Mouse (Mus musculus) forebrain, embryonic 14.5 days (tissue): ENCODE data around the gene Wdr73. TPM values are rescaled to one million over a fixed set of nuclear protein-coding genes. Genes with fewer than 3 reads are reported as not detected.
A peak's percentile ranks its signal among the peaks of the same experiment; 100 is the strongest.

Source experiments
- ATAC-seq: fragments of 200-750 bp; cut with Nextera tagmentation; 2 replicates; pipeline ENCODE4 v1.8.0; 2017; ENCODE audit warnings: mild to moderate bottlenecking, moderate library complexity
- DNase-seq: peaks from one replicate; pipeline ENCODE4 v3.0.0-alpha.2; 2015; ENCODE audit warnings: low spot score
- H3K27ac ChIP-seq: fragments of 300-500 bp; sonication (generic); 2 replicates; pipeline ENCODE4 v1.5.1; 2014; ENCODE audit warnings: low read depth, mild to moderate bottlenecking, control low read depth, low read length, moderate library complexity
- H3K27me3 ChIP-seq: fragments of 300-500 bp; sonication (generic); replicated peaks from 2 replicates; pipeline ENCODE4 v1.6.1; 2014; ENCODE audit warnings: low read length, control low read depth, mixed read lengths; ENCODE audit not compliant: control insufficient read depth, insufficient read depth
- H3K36me3 ChIP-seq: fragments of 300-500 bp; sonication (generic); 2 replicates; pipeline ENCODE4 v1.6.1; 2014; ENCODE audit warnings: low read length, control low read depth; ENCODE audit not compliant: control insufficient read depth, insufficient read depth
- H3K4me1 ChIP-seq: fragments of 300-500 bp; sonication (generic); 2 replicates; pipeline ENCODE4 v1.6.1; 2014; ENCODE audit warnings: antibody characterized with exemption, low read length, control low read depth; ENCODE audit not compliant: control insufficient read depth, insufficient read depth
- H3K4me2 ChIP-seq: fragments of 300-500 bp; sonication (generic); 2 replicates; pipeline ENCODE4 v1.6.1; 2014; ENCODE audit warnings: mild to moderate bottlenecking, control low read depth, low read length
- H3K4me3 ChIP-seq: fragments of 300-500 bp; sonication (generic); 2 replicates; pipeline ENCODE4 v1.5.1; 2014; ENCODE audit warnings: low read depth, low read length, control low read depth
- H3K9ac ChIP-seq: fragments of 300-500 bp; sonication (generic); 2 replicates; pipeline ENCODE4 v1.6.1; 2014; ENCODE audit warnings: mild to moderate bottlenecking, low read length, control low read depth, moderate library complexity
- H3K9me3 ChIP-seq: fragments of 300-500 bp; sonication (generic); replicated peaks from 2 replicates; pipeline ENCODE4 v1.6.1; 2016; ENCODE audit warnings: low read length, control low read depth, mixed read lengths; ENCODE audit not compliant: control insufficient read depth
- WGBS: fragments of 180-500 bp; shearing (Covaris S2); extraction: QIAGEN DNeasy Blood & Tissue Kit; methylation state at CpG from one replicate; pipeline ENCODE4 v1.1.7; 2014; 5-methylcytosine and 5-hydroxymethylcytosine counted together
- polyA plus RNA-seq: library from polyadenylated mRNA; unstranded; fragments of >200 nt; fragmentation: Nextera tagmentation; extraction: Ambion mirVana; gene quantifications from 2 replicates; pipeline ENCODE4 v1.2.1, GENCODE M21; 2014

Gene Wdr73
- polyA plus RNA-seq, 1 experiment from 2014 or later, result 36.3 TPM

DNA sequence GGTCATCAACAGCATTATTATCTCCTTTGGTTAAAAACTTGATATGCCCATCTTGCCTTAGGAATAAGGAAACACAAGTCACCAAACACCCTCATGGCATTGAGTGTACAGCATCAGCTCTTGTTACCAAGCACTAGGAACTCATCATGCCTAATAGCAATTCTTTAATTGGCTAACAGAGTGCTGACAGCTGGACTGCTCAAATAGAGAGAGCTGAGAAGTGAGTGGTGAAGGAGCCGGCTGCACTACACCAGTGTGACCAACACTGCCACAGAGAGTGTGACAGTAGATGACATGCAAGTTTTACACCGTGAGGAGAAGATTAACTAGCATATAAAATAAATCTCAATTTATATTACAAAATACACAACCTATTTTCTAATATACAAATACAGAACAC is 22.1 kb upstream of the Wdr73 start:
- DNase-seq (no peak), ATAC-seq (no peak)
- H3K36me3 ChIP-seq, result peaks cover 76% of the 10 kb centered on the region
- no peak overlapping the region for H3K4me3 ChIP-seq
- no peak overlapping the region for H3K9ac ChIP-seq
- no peak overlapping the region for H3K4me2 ChIP-seq
- no peaks in the 10 kb centered on the region for H3K9me3 ChIP-seq
- no peaks in the 10 kb centered on the region for H3K27me3 ChIP-seq
- no peak overlapping the region for H3K27ac ChIP-seq
- no peaks in the 10 kb centered on the region for H3K4me1 ChIP-seq
- 93% methylated on average over 2 of the region's 2 CpGs for WGBS

DNA sequence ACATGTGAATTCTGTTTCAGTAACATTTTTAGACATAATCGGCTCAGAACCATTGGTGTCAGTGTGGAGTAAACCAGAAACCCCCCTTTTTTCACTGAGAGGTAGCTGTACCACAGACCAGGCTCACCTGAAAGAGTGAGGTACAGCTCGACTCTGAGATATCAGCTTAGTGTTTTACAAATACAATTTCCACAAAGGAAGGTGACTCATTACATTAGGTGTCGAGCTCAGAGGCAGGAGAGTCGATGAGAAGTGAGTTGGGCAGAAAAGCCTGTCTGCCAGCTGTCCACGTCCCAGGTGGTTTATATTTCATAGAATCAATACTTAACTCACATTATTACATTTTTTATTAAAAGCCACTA is 18.6 kb upstream of the Wdr73 start:
- Histone ChIP-seq H3K9me3 (no peaks in the 10 kb centered on the region), H3K36me3 (peaks cover 80% of the 10 kb centered on the region), H3K4me3 (no peak overlapping the region), H3K27ac (no peak overlapping the region), H3K9ac (no peak overlapping the region), H3K27me3 (no peaks in the 10 kb centered on the region), H3K4me1 (no peaks in the 10 kb centered on the region), H3K4me2 (no peak overlapping the region)
- WGBS, result 91% methylated on average over 5 of the region's 5 CpGs
- DNase-seq (no peak), ATAC-seq (no peak)

DNA sequence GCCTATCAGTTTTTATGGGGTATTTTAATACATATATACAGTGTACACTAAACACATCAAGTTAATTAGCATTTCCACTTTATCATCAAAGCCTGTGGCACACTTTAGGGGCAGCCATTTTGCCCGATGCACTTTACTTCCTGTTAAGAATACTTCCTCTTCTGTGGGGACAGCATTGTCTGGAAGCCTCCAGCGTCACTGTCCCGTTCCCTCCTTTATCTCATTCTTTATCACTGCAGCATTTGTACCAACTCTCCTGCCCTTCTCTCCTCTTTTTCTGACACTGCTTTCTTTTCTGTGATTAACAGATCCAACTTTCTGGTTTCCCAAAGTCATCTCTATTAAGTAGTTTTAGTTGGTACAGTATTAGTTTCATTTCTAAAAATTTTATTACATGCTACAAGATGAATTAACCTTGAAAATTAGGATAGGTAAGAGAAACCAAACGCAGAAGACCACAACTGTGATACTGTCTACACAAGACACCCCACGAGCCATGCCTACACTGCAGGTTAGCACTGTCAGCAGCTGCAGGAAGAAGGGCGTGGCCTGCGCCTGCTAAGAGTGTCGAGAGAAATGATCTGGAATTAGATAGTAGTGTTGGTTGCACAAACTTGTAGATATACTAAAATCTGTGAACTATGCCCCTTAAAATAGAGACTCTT is 18.0 kb upstream of the Wdr73 start:
- WGBS, result 90% methylated on average over 8 of the region's 8 CpGs
- Histone ChIP-seq H3K9ac (no peak overlapping the region), H3K4me2 (no peak overlapping the region), H3K27me3 (no peaks in the 10 kb centered on the region), H3K4me1 (no peaks in the 10 kb centered on the region), H3K9me3 (no peaks in the 10 kb centered on the region), H3K36me3 (peaks cover 80% of the 10 kb centered on the region), H3K27ac (no peak overlapping the region), H3K4me3 (no peak overlapping the region)
- ATAC-seq (no peak), DNase-seq (no peak)

DNA sequence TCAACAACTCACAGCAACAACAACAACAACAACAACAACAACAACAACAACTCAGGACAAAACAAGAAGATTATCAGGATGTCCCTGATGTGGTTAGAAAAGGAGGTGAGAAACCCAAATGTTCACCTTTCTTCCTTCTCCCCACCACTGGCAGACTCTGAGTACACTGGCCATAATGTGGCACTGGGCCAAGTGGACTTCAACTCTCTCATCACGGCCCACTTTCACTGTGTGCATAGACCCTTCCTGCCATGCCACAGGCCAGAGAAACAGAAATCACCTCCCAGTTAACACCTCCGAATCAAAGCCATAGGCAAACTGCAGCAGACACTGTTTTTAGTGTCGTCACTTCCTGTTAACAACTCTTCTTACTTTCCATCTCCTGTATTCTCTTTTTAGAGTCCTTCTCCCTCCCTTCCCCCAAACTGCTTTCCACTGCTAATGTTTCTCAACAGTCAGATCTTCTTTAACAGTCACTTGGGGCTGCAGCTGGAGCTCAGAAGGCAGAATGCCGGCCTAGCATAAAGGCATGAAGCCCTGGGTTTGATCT is 16.9 kb upstream of the Wdr73 start:
- Histone ChIP-seq H3K9ac (no peak overlapping the region), H3K4me2 (no peak overlapping the region), H3K27me3 (no peaks in the 10 kb centered on the region), H3K4me1 (no peaks in the 10 kb centered on the region), H3K9me3 (no peaks in the 10 kb centered on the region), H3K27ac (no peak overlapping the region), H3K4me3 (no peak overlapping the region), H3K36me3 (peaks cover 83% of the 10 kb centered on the region)
- 84% methylated on average over 4 of the region's 4 CpGs for WGBS
- no peak for DNase-seq
- no peak for ATAC-seq

DNA sequence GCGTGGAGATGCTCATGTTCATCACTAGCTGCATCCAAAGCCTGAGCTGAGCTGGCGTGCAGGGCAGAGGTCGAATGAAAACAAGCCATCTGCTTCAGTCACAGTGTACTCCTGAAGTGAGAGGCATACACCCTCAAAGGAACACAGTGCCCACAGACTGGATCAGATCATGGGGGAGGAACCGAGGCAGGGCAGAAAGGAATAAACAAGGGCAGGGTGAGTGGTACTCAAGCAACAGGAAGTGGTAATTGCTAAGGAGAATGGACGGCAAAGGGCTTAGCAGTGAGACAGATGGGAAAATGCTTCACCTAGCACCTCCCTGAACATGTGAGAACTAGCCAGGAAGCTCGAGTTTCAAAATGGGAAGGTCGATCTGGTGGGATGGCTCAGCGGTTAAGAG is 11.4 kb upstream of the Wdr73 start:
- no peaks in the 10 kb centered on the region for H3K27me3 ChIP-seq
- peaks cover 80% of the 10 kb centered on the region for H3K36me3 ChIP-seq
- WGBS, result 90% methylated on average over 8 of the region's 8 CpGs

DNA sequence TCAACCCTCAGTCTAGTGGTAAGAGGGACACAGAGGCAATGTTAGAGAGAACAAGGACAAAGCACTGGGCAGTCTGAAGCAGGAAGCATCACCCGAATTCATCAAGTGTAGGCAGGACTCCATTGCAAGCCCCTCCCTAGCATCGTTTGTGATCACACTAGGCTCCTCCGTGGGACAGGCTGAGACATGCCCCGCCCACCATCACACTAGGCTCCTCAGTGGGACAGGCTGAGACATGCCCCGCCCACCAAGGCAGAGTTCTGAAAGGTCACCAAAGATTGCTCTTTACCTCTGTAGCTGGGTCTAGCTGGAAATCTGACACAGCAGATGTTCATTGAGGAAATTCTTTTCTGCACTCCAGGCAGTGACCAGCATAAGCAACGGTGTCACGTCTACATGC is 10.0 kb upstream of the Wdr73 start:
- no peak for ATAC-seq
- Histone ChIP-seq H3K36me3 (peaks cover 76% of the 10 kb centered on the region), H3K4me1 (no peaks in the 10 kb centered on the region)

More for the DNA sequence above, 11.4 kb upstream of the Wdr73 start:
- Histone ChIP-seq H3K4me2 (no peak overlapping the region), H3K4me3 (no peak overlapping the region), H3K4me1 (no peaks in the 10 kb centered on the region), H3K27ac (no peak overlapping the region), H3K9ac (no peak overlapping the region), H3K9me3 (no peaks in the 10 kb centered on the region)
- no peak for DNase-seq
- ATAC-seq, result no peak

DNA sequence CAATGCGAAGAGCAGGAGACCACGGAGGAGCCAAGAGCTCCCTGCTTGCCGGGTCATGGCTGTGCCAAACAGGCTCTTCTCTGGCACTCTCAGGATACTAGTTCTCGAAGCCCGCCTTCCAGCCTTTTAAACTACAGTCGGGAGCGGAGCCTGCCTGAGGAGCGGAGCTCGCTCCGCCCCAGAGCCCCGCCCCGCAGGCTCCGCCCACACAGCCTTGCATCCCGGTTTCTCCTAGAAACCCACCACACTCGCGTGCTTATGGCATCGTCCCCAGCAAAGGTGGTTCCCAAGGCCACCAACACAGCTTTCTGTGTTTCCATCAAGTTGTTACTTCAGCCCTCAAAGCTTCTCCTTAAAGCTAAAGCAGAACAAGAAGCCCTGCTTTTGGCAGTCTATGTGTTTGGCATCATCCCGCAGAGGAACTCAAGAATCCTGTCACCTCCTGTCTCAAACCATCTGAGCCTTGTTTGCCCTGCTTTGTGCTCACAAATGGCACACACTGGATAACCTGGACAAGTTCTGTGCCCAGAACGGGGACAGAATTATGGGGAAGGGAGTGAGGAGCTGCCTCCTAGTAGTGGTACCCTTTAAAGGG is 3.9 kb upstream of the Wdr73 start, which contains the start of gene Nmb:
Gene Nmb (minus strand): TSS at position 156 of the 595 bp plus-strand sequence.
- peak within 1 kb of the TSS; percentile 36 for H3K4me3 ChIP-seq
- DNase-seq (peak; percentile 89), ATAC-seq (peak; percentile 67)
- H3K36me3 ChIP-seq, result peaks cover 37% of the 10 kb centered on the region
- peak within 1 kb of the TSS; percentile 64 for H3K9ac ChIP-seq
- no peaks in the 10 kb centered on the region for H3K9me3 ChIP-seq
- H3K4me1 ChIP-seq, result peaks cover 10% of the 10 kb centered on the region
- no peaks in the 10 kb centered on the region for H3K27me3 ChIP-seq
- peak within 1 kb of the TSS; percentile 83 for H3K4me2 ChIP-seq
- H3K27ac ChIP-seq, result peak within 1 kb of the TSS; percentile 22; the same call in 1 of the 2 replicates
- 3% methylated on average over 19 of the region's 19 CpGs for WGBS

More for the DNA sequence above, 10.0 kb upstream of the Wdr73 start:
- no peaks in the 10 kb centered on the region for H3K9me3 ChIP-seq
- no peak for DNase-seq
- H3K27me3 ChIP-seq, result no peaks in the 10 kb centered on the region
- WGBS, result 76% methylated on average over 7 of the region's 7 CpGs
- no peak overlapping the region for H3K4me2 ChIP-seq
- no peak overlapping the region for H3K27ac ChIP-seq
- H3K9ac ChIP-seq, result no peak overlapping the region
- H3K4me3 ChIP-seq, result no peak overlapping the region

DNA sequence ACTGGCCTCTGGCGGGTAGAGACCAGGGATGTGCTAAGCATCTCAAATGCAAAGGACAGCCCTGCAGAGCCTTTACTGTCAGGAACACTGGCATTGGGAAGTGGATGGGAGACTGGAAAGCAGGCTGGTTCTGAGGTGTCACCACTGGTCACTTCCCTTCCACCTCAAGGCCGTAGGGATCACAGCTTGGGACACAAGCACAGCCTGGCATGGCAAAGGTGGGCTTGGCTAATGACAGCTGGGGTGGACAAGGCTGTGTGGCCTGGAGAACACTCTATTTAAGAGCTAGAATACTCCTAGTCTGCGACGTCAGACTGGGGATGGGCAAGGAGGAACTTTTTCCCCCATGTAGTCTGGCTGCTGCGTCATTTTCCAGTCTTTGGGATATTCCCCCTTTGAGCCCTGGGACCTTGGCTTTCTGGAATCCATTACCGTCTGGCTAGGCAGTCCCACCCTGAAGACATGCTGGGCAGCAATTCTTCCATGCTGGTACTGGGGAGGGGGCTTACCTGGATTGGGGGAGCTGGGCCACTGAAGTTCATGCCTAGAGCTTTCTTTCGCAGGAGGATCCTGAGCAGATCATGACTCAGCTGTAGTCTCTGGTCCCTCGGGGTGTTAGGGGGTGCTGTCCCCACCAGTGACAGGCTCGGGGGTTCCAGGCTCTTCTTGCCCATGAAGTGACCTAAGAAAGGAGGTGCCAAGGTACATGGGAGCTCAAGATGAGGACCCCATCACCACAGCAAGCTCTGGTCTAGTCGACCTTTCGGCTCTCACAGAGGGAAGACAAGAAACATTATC is 2.8 kb upstream of the Wdr73 start:
- no peak for DNase-seq

More for the DNA sequence above, 2.8 kb upstream of the Wdr73 start:
- no peak for ATAC-seq
- H3K27me3 ChIP-seq, result no peaks in the 10 kb centered on the region
- peaks cover 11% of the 10 kb centered on the region for H3K4me1 ChIP-seq
- 86% methylated on average over 11 of the region's 11 CpGs for WGBS
- no peaks in the 10 kb centered on the region for H3K9me3 ChIP-seq
- H3K36me3 ChIP-seq, result peaks cover 29% of the 10 kb centered on the region
- H3K9ac ChIP-seq, result no peak overlapping the region; the same call in 1 of the 2 replicates
- H3K4me2 ChIP-seq, result no peak overlapping the region
- H3K27ac ChIP-seq, result no peak overlapping the region
- no peak overlapping the region for H3K4me3 ChIP-seq
